Mouse (Mus musculus) kidney, adult 2 months (tissue): ENCODE results near the gene Taf1b.
"Not testable (repeated sequence)": the region's sequence is repeated elsewhere in the genome, so short reads cannot be mapped to it uniquely, and the experiment has no call there.

Source experiments
- CTCF ChIP-seq: fragments of 200-500 bp; conservative IDR thresholded peaks from 2 replicates; pipeline ENCODE4 v1.5.1; 2011; ENCODE audit warnings: low read depth, mild to moderate bottlenecking, control low read depth, low read length, moderate library complexity, mixed read lengths; ENCODE audit not compliant: insufficient read depth, insufficient read length
- POLR2A ChIP-seq: fragments of 200-500 bp; IDR thresholded peaks from one replicate; pipeline ENCODE4 v1.6.1; 2011; ENCODE audit warnings: low read depth, low read length, control low read depth

DNA sequence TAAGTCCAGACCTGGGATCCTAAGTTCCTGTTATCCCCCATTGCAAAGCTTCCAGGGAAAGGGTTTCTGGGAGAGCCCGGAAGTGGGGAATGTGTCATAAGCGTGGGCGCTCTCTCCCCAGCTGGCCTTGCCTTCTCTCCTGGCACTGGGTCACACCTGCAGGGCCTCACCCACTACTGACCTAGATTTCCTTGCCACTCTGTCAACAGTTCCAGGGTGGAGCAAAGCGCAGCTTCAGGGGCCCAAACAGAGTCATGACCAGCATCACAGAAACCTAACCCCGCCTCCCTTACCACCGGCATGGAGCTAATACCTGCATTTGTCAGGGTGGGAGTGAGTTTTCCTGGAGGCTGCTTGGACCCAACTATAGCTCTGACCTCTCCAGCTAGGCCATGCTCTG, 34.7 kb upstream of the Taf1b start:
- TF ChIP-seq POLR2A, CTCF: not testable (repeated sequence)
